Mouse (Mus musculus): ENCODE measurements at regions not wholly inside any gene's neighbourhood (a gene's known extent, or its start where the extent isn't known, plus 50 kb on each side); places are given as distances from the start of the nearest gene placed in this dataset.

DNA sequence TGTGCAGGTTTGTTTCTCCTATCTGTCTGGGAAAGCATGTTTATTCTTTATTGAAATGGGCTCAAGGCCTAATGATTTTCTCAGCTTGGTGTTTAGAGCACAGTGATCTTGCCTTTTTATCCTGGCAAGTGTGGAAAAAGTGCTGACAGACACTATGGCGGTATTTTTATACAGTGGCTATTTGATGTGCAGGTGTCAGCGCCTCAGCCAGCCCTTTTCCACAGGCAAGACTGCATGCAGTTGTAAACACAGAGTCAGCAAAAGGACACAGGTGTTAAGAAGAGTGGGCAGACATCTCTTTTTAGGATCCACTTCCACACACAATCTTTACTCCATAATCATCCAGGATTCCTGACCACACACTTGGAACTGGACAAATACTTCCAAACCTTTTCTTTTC lies 88.9 kb upstream of the Sphkap start:
- no peak for TF ChIP-seq SRF (IDR thresholded peaks at IDR 0.05; ENCODE audit: control insufficient read depth, insufficient read length, low read depth)
- TF ChIP-seq POLR2A (IDR thresholded peaks at IDR 0.05; ENCODE audit: insufficient read length, low read depth), result no peak
- no peak for TF ChIP-seq MYOG (IDR thresholded peaks at IDR 0.05; ENCODE audit: control insufficient read depth in 1 of 3, insufficient read depth in 1 of 3, insufficient read length in 2 of 3, low read depth in 2 of 3)
- TF ChIP-seq REST (IDR thresholded peaks at IDR 0.05; ENCODE audit: insufficient read depth, insufficient read length), result no peak
- TF ChIP-seq MYOD1 (IDR thresholded peaks at IDR 0.05; ENCODE audit: control insufficient read depth in 1 of 3, insufficient read length in 2 of 3, low read depth in 2 of 3), result no peak
- no peak for TF ChIP-seq USF1 (IDR thresholded peaks at IDR 0.05; ENCODE audit: low read depth)
- TF ChIP-seq E2F4 (IDR thresholded peaks at IDR 0.05; ENCODE audit: insufficient read depth), result no peak
- TF ChIP-seq TCF3 (IDR thresholded peaks at IDR 0.05; ENCODE audit: insufficient read length, low read depth), result no peak
- TF ChIP-seq MAX (IDR thresholded peaks at IDR 0.05; ENCODE audit: low read depth), result no peak
- no peak for TF ChIP-seq TCF12 (IDR thresholded peaks at IDR 0.05; ENCODE audit: insufficient read depth, poor library complexity, severe bottlenecking)
- TF ChIP-seq POLR2AphosphoS2 (IDR thresholded peaks at IDR 0.05; ENCODE audit: insufficient read length, low read depth), result no peak
- TF ChIP-seq CEBPB (IDR thresholded peaks at IDR 0.05; ENCODE audit: insufficient read depth, poor library complexity, severe bottlenecking), result no peak
- Histone ChIP-seq H3ac (ENCODE audit: control insufficient read depth, insufficient read length) (no peak overlapping the region), H3K79me2 (ENCODE audit: control insufficient read depth, insufficient read depth) (no peaks in the 10 kb centered on the region), H3K27me3 (ENCODE audit: control insufficient read depth, insufficient read depth, insufficient read length) (no peaks in the 10 kb centered on the region), H3K36me3 (ENCODE audit: control insufficient read depth, insufficient read depth) (no peaks in the 10 kb centered on the region), H3K4me3 (no peak overlapping the region), H3K4me2 (ENCODE audit: low read depth) (no peak overlapping the region)

- TF ChIP-seq MYOD1 (IDR thresholded peaks at IDR 0.05; ENCODE audit: control insufficient read depth in 1 of 3, insufficient read length in 2 of 3, low read depth in 2 of 3), result no peak
- no peak for TF ChIP-seq MYOG (IDR thresholded peaks at IDR 0.05; ENCODE audit: control insufficient read depth in 1 of 3, insufficient read depth in 1 of 3, insufficient read length in 2 of 3, low read depth in 2 of 3)
- no peak for TF ChIP-seq E2F4 (IDR thresholded peaks at IDR 0.05; ENCODE audit: insufficient read depth)
- no peak for TF ChIP-seq SRF (IDR thresholded peaks at IDR 0.05; ENCODE audit: control insufficient read depth, insufficient read length, low read depth)
- TF ChIP-seq POLR2AphosphoS2 (IDR thresholded peaks at IDR 0.05; ENCODE audit: insufficient read length, low read depth), result no peak
- TF ChIP-seq POLR2A (IDR thresholded peaks at IDR 0.05; ENCODE audit: insufficient read length, low read depth), result no peak
- no peak for TF ChIP-seq CEBPB (IDR thresholded peaks at IDR 0.05; ENCODE audit: insufficient read depth, poor library complexity, severe bottlenecking)
- no peak for TF ChIP-seq REST (IDR thresholded peaks at IDR 0.05; ENCODE audit: insufficient read depth, insufficient read length)
- no peak for TF ChIP-seq MAX (IDR thresholded peaks at IDR 0.05; ENCODE audit: low read depth)
- no peak for TF ChIP-seq TCF3 (IDR thresholded peaks at IDR 0.05; ENCODE audit: insufficient read length, low read depth)
- no peak for TF ChIP-seq TCF12 (IDR thresholded peaks at IDR 0.05; ENCODE audit: insufficient read depth, poor library complexity, severe bottlenecking)
- no peak for TF ChIP-seq USF1 (IDR thresholded peaks at IDR 0.05; ENCODE audit: low read depth)
- Histone ChIP-seq H3K4me2 (ENCODE audit: low read depth) (no peak overlapping the region), H3K4me3 (no peak overlapping the region), H3ac (ENCODE audit: control insufficient read depth, insufficient read length) (no peak overlapping the region), H3K36me3 (ENCODE audit: control insufficient read depth, insufficient read depth) (no peaks in the 10 kb centered on the region), H3K27me3 (ENCODE audit: control insufficient read depth, insufficient read depth, insufficient read length) (no peaks in the 10 kb centered on the region), H3K79me2 (ENCODE audit: control insufficient read depth, insufficient read depth) (no peaks in the 10 kb centered on the region)
Observed at GRCm38 (mm10) chr1:83496380-83496779, 88.4 kb upstream of the Sphkap start.

GRCm38 (mm10) chr1:83495022-83495421 lies 87.0 kb upstream of the Sphkap start:
- no peak overlapping the region for H3ac ChIP-seq (ENCODE audit: control insufficient read depth, insufficient read length)
- TF ChIP-seq POLR2AphosphoS2 (IDR thresholded peaks at IDR 0.05; ENCODE audit: insufficient read length, low read depth) (no peak), MYOG (IDR thresholded peaks at IDR 0.05; ENCODE audit: control insufficient read depth in 1 of 3, insufficient read depth in 1 of 3, insufficient read length in 2 of 3, low read depth in 2 of 3) (no peak), CEBPB (IDR thresholded peaks at IDR 0.05; ENCODE audit: insufficient read depth, poor library complexity, severe bottlenecking) (no peak)
- no peaks in the 10 kb centered on the region for H3K27me3 ChIP-seq (ENCODE audit: control insufficient read depth, insufficient read depth, insufficient read length)
- no peaks in the 10 kb centered on the region for H3K79me2 ChIP-seq (ENCODE audit: control insufficient read depth, insufficient read depth)
- H3K4me3 ChIP-seq, result no peak overlapping the region
- H3K4me2 ChIP-seq (ENCODE audit: low read depth), result no peak overlapping the region
- no peaks in the 10 kb centered on the region for H3K36me3 ChIP-seq (ENCODE audit: control insufficient read depth, insufficient read depth)

DNA sequence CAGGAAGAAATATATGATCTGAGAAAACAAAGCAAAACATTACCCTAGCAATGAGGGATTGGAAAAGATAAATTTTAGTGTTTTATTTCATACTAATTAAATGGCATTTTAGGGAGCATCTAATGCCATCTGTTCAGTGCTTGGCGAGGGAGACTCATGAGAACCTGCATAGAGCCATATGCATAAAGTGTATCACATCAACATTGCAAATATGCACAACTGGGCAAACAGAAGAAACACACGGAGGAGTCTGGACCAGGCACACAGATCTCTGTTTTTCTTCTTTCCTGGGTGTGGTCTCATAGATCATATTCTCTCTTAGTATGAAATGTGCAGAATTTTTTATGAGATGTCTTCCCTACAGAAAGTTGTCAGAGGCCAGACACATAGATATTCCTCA lies 71.1 kb upstream of the Sphkap start:
- no peak overlapping the region for H3K4me2 ChIP-seq (ENCODE audit: low read depth)
- H3K79me2 ChIP-seq (ENCODE audit: control insufficient read depth, insufficient read depth), result no peaks in the 10 kb centered on the region
- H3ac ChIP-seq (ENCODE audit: control insufficient read depth, insufficient read length), result no peak overlapping the region
- H3K4me3 ChIP-seq, result no peak overlapping the region
- no peaks in the 10 kb centered on the region for H3K27me3 ChIP-seq (ENCODE audit: control insufficient read depth, insufficient read depth, insufficient read length)
- no peaks in the 10 kb centered on the region for H3K36me3 ChIP-seq (ENCODE audit: control insufficient read depth, insufficient read depth)
- no peak for TF ChIP-seq SRF (IDR thresholded peaks at IDR 0.05; ENCODE audit: control insufficient read depth, insufficient read length, low read depth)
- TF ChIP-seq CEBPB (IDR thresholded peaks at IDR 0.05; ENCODE audit: insufficient read depth, poor library complexity, severe bottlenecking), result no peak
- no peak for TF ChIP-seq TCF3 (IDR thresholded peaks at IDR 0.05; ENCODE audit: insufficient read length, low read depth)
- TF ChIP-seq MYOG (IDR thresholded peaks at IDR 0.05; ENCODE audit: control insufficient read depth in 1 of 3, insufficient read depth in 1 of 3, insufficient read length in 2 of 3, low read depth in 2 of 3), result no peak
- TF ChIP-seq MYOD1 (IDR thresholded peaks at IDR 0.05; ENCODE audit: control insufficient read depth in 1 of 3, insufficient read length in 2 of 3, low read depth in 2 of 3), result no peak
- no peak for TF ChIP-seq MAX (IDR thresholded peaks at IDR 0.05; ENCODE audit: low read depth)
- no peak for TF ChIP-seq POLR2AphosphoS2 (IDR thresholded peaks at IDR 0.05; ENCODE audit: insufficient read length, low read depth)
- TF ChIP-seq TCF12 (IDR thresholded peaks at IDR 0.05; ENCODE audit: insufficient read depth, poor library complexity, severe bottlenecking), result no peak
- TF ChIP-seq USF1 (IDR thresholded peaks at IDR 0.05; ENCODE audit: low read depth), result no peak
- no peak for TF ChIP-seq E2F4 (IDR thresholded peaks at IDR 0.05; ENCODE audit: insufficient read depth)
- TF ChIP-seq REST (IDR thresholded peaks at IDR 0.05; ENCODE audit: insufficient read depth, insufficient read length), result no peak
- TF ChIP-seq POLR2A (IDR thresholded peaks at IDR 0.05; ENCODE audit: insufficient read length, low read depth), result no peak
